Mouse (Mus musculus) midbrain, postnatal 0 days (tissue): ENCODE data around the gene Lipo3. TPM values are rescaled to one million over a fixed set of nuclear protein-coding genes. Genes with fewer than 3 reads are reported as not detected.
"Not testable (repeated sequence)": the region's sequence is repeated elsewhere in the genome, so short reads cannot be mapped to it uniquely, and the experiment has no call there.

Experiments
- ATAC-seq: fragments of 200-750 bp; cut with Nextera tagmentation; 2 replicates; pipeline ENCODE4 v1.8.0; 2017; ENCODE audit warnings: moderate number of reproducible peaks, mild to moderate bottlenecking, moderate TSS enrichment, moderate library complexity; ENCODE audit not compliant: low FRiP score
- DNase-seq: peaks from one replicate; pipeline ENCODE4 v3.0.0-alpha.2; 2015; ENCODE audit warnings: low spot score
- H3K27ac ChIP-seq: fragments of 300-500 bp; sonication (generic); 2 replicates; pipeline ENCODE4 v1.5.1; 2014; ENCODE audit warnings: low read depth, mild to moderate bottlenecking, low read length, mixed read lengths
- H3K27me3 ChIP-seq: fragments of 300-500 bp; sonication (generic); 2 replicates; pipeline ENCODE4 v1.6.1; 2014; ENCODE audit warnings: low read length, control low read depth, mixed read lengths; ENCODE audit not compliant: insufficient read depth
- H3K36me3 ChIP-seq: fragments of 300-500 bp; sonication (generic); 2 replicates; pipeline ENCODE4 v1.6.1; 2014; ENCODE audit warnings: low read length, control low read depth, mixed read lengths; ENCODE audit not compliant: insufficient read depth
- H3K4me1 ChIP-seq: fragments of 300-500 bp; sonication (generic); 2 replicates; pipeline ENCODE4 v1.6.1; 2014; ENCODE audit warnings: mild to moderate bottlenecking, control low read depth, antibody characterized with exemption, low read length, mixed read lengths; ENCODE audit not compliant: insufficient read depth
- H3K4me2 ChIP-seq: fragments of 300-500 bp; sonication (generic); 2 replicates; pipeline ENCODE4 v1.6.1; 2014; ENCODE audit warnings: low read depth, mild to moderate bottlenecking, low read length, mixed read lengths; ENCODE audit not compliant: poor library complexity, severe bottlenecking
- H3K4me3 ChIP-seq: fragments of 300-500 bp; sonication (generic); 2 replicates; pipeline ENCODE4 v1.5.1; 2014; ENCODE audit warnings: low read depth, mild to moderate bottlenecking, low read length, moderate library complexity
- H3K9ac ChIP-seq: fragments of 300-500 bp; sonication (generic); replicated peaks from 2 replicates; pipeline ENCODE4 v1.6.1; 2014; ENCODE audit warnings: mild to moderate bottlenecking, low read length, moderate library complexity, mixed read lengths; ENCODE audit not compliant: poor library complexity, severe bottlenecking
- H3K9me3 ChIP-seq: fragments of 300-500 bp; sonication (generic); 2 replicates; pipeline ENCODE4 v1.6.1; 2016; ENCODE audit warnings: low read length, control low read depth
- CTCF ChIP-seq: IDR thresholded peaks from 2 replicates; pipeline ENCODE4 v1.5.1; 2016; ENCODE audit warnings: antibody characterized with exemption, mild to moderate bottlenecking
- WGBS: fragments of 180-500 bp; shearing (Covaris S2); extraction: QIAGEN DNeasy Blood & Tissue Kit; methylation state at CpG from one replicate; pipeline ENCODE4 v1.1.7; 2014; 5-methylcytosine and 5-hydroxymethylcytosine counted together
- polyA plus RNA-seq: library from polyadenylated mRNA; unstranded; fragments of >200 nt; fragmentation: Nextera tagmentation; extraction: Ambion mirVana; gene quantifications from 2 replicates; pipeline ENCODE4 v1.2.1, GENCODE M21; 2015
- total RNA-seq: library from RNA; depleted of rRNA; stranded (reverse); fragments of >200 nt; gene quantifications from 2 replicates; pipeline ENCODE4 v1.2.3, GENCODE M21; 2014; rRNA removed

Lipo3 gene
- total RNA-seq (10.0 and 17.6 TPM in 2 replicates), polyA plus RNA-seq (13.7 and 14.7 TPM in 2 replicates)

DNA sequence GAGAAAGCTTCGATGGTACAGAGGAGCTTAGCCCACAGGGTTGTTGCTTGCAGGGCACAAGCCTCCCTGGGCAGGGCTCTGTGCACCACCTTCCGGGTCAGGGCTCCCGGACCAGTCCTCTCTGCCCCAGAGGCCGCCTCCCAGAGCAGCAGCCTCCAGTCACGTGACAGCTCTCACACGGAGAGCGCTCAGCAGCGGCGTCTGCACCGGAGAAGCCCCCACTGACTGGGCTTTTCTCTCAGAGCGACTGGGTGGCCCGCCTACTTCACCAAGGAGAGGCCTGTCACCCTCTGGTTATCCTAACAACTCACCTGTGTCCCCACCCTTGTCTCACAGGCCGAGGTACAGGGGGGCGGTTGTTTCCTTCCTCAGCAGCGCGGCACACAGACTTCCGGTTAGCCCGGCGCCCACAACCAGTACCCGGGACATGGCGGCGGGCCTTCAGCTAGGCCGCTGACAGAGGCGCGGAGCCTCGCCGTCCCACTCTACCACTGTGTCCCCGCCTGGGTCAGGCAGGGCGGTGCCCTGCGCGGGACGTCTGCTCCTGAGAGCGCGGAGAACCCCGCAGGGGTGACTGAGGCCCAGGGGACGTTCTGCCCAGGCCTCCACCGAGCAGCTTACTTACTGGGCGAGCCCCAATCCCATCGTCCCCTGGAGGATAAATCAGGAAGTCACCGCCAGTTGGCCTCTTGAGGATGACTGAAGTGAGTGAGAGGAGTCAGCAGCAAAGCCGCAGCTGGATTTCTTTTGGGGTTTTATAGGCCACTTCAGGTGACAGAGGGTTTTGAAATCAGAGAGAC, at the start of gene Lipo3:
Lipo3 (minus strand) TSS at position 665 of the 800 bp plus-strand sequence.
- peak within 1 kb of the TSS; percentile 29 for H3K4me2 ChIP-seq
- peak; percentile 92 for ATAC-seq
- not testable (repeated sequence) for H3K27ac ChIP-seq, DNase-seq, H3K36me3 ChIP-seq, H3K4me1 ChIP-seq, H3K27me3 ChIP-seq, H3K4me3 ChIP-seq, H3K9ac ChIP-seq, H3K9me3 ChIP-seq
- WGBS, result 40% methylated on average over 13 of the region's 41 CpGs

DNA sequence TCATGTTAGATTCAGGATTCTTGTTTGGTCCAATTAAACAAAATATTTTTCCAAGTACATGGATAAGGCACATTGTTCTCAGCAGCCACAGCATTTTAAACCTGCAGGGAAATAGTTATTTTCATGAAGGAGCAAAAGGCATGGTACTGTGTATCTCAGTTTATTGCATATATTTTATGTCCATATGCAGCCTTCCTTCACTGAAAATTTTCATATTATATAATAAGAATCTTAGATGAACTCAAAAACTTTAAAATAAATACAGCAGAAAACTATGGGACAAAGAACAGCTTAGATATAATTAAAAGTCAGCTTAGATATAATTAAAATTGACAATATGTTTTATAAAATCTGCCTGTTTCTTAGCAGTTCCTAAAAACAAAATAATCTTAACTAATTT, 25.6 kb upstream of the Lipo3 start, which contains the start of gene Lipo1:
Lipo1 (minus strand) TSS at position 101 of the 400 bp plus-strand sequence.
- H3K4me3 ChIP-seq, H3K27me3 ChIP-seq, H3K4me1 ChIP-seq, H3K36me3 ChIP-seq, H3K4me2 ChIP-seq, DNase-seq, ATAC-seq, H3K27ac ChIP-seq, H3K9ac ChIP-seq, H3K9me3 ChIP-seq: not testable (repeated sequence)

DNA sequence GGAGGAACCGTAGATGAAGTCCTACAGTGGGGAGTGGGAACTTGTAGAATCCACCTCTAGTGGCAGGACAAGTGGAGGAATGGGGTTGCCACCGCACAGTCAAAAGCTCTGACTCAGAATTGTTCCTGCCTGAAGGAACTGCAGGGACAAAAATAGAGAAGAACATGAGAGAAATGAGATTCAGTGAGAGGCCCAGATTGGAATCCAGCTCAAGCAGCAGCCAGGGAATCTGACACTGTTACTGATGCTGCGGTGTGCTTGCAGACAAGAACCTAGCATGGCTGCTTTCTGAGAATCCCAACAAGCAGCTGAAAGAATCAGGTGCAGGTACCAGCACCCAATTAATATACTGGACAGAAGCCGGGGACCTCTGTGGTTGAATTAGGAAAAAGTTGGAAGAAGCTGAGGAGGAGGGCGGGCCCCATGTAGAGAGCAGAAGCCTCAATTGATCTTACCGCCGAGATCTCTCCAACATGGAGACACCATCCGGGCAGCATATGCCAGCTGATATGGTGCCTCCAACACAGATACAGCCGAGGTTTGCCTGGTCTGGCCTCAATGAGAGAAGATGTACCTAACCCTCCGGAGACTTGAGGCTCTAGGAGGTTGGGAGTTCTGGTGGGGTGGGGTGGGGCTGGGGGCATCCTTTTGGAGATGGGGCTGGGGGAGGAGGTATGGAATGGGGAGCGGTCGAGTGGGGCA, 25.0 kb upstream of the Lipo3 start:
- no peak overlapping the region for H3K4me3 ChIP-seq
- TF ChIP-seq CTCF, result no peak
- no peak overlapping the region for H3K4me2 ChIP-seq
- H3K9ac ChIP-seq, result no peak overlapping the region
- no peaks in the 10 kb centered on the region for H3K9me3 ChIP-seq
- no peaks in the 10 kb centered on the region for H3K4me1 ChIP-seq
- no peak for DNase-seq
- H3K36me3 ChIP-seq, result no peaks in the 10 kb centered on the region
- no peaks in the 10 kb centered on the region for H3K27me3 ChIP-seq
- ATAC-seq, result no peak
- WGBS, result 92% methylated on average over 12 of the region's 12 CpGs
- no peak overlapping the region for H3K27ac ChIP-seq

DNA sequence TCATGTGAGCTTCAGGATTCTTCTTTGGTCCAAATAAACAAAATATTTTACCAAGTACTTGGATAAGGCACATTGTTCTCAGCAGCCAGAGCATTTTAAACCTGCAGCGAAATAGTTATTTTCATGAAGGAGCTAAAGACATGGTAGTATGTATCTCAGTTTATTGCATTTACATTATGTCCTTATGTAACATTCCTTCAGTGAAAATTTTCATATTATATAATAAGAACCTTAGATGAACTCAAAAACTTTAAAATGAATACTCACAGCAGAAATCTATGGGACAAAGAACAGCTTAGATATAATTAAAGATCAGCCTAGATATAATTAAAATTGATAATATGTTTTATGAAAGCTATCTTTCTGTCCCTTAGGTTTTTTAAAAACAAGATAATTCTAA, 10.5 kb downstream of the Lipo3 start, which contains the start of gene Lipo2:
Lipo2 (minus strand) TSS at position 101 of the 400 bp plus-strand sequence.
- not testable (repeated sequence) for H3K27ac ChIP-seq, H3K4me2 ChIP-seq, DNase-seq, H3K36me3 ChIP-seq, H3K9ac ChIP-seq, H3K27me3 ChIP-seq, H3K9me3 ChIP-seq, H3K4me3 ChIP-seq, H3K4me1 ChIP-seq, ATAC-seq
- WGBS, result 88% methylated on average over 1 of the region's 1 CpGs

DNA sequence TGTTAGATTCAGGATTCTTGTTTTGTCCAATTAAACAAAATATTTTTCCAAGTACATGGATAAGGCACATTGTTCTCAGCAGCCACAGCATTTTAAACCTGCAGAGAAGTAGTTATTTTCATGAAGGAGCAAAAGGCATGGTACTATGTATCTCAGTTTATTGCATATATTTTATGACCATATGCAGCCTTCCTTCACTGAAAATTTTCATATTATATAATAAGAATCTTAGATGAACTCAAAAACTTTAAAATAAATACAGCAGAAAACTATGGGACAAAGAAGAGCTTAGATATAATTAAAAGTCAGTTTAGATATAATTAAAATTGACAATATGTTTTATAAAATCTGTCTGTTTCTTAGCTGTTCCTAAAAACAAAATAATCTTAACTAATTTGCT, 136.6 kb downstream of the Lipo3 start, which contains the start of gene Gm8978:
Gm8978 (minus strand) TSS at position 101 of the 400 bp plus-strand sequence.
- not testable (repeated sequence) for H3K4me1 ChIP-seq, H3K9ac ChIP-seq, ATAC-seq, DNase-seq, H3K4me3 ChIP-seq, H3K9me3 ChIP-seq, H3K36me3 ChIP-seq, H3K27ac ChIP-seq, H3K27me3 ChIP-seq, H3K4me2 ChIP-seq

DNA sequence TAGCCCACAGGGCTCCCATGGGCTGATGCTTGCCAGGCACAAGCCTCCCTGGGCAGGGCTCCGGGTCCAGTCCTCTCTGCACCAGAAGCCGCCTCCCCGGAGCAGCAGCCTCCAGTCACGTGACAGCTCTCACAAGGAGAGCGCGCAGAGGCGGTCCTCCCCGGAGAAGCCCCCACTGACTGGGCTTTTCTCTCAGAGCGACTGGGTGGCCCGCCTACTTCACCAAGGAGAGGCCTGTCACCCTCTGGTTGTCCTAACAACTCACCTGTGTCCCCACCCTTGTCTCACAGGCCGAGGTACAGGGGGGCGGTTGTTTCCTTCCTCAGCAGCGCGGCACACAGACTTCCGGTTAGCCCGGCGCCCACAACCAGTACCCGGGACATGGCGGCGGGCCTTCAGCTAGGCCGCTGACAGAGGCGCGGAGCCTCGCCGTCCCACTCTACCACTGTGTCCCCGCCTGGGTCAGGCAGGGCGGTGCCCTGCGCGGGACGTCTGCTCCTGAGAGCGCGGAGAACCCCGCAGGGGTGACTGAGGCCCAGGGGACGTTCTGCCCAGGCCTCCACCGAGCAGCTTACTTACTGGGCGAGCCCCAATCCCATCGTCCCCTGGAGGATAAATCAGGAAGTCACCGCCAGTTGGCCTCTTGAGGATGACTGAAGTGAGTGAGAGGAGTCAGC, 172.0 kb downstream of the Lipo3 start:
- peak; percentile 99 for ATAC-seq
- H3K27me3 ChIP-seq, H3K4me1 ChIP-seq, H3K9me3 ChIP-seq, H3K36me3 ChIP-seq: not testable (repeated sequence)
- Histone ChIP-seq H3K27ac (peak overlapping the region; percentile 51; the same call in 1 of the 2 replicates), H3K4me2 (peak overlapping the region; percentile 44), H3K9ac (peak overlapping the region; percentile 50), H3K4me3 (peak overlapping the region; percentile 33)
- WGBS, result 4% methylated on average over 9 of the region's 38 CpGs
- DNase-seq, result peak; percentile 71

DNA sequence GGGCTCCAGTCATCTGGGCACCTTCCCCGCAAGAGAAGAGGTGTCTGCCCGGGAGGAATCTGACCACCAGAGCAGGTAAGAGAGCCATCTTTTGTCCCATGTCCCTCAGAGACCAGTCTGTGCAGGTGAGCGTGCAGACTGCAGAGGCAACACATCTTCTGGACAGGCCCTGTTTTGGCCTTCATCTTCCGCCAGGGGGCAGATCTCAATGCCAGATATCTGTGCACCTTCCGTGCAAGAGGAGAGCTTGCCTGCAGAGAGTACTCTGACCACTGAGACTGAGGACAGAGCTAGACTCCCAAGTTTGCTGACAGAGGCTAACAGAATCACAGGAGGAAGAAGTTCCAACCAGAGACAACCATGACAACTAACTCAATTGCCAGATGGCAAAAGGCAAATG, 193.2 kb downstream of the Lipo3 start:
- not testable (repeated sequence) for H3K4me1 ChIP-seq, H3K27me3 ChIP-seq, DNase-seq, ATAC-seq, H3K4me2 ChIP-seq, H3K27ac ChIP-seq, H3K9me3 ChIP-seq, H3K36me3 ChIP-seq, H3K4me3 ChIP-seq, H3K9ac ChIP-seq
- WGBS, result 87% methylated on average over 5 of the region's 5 CpGs
